In genomic region chr7:113828576-113828975, GRCm38 (mm10) we compare ENCODE assay signal across 15 mouse cellular contexts.
"Had no signal": no experiment of that assay in that cellular context is flagged by ENCODE, and none has a peak within 500 bp of the region (broad histone marks: within the 10 kb centered on the region; RNA-seq: fewer than 3 reads in every experiment).

No protein-coding gene starts in this region.

- H3K4me1 ChIP-seq: limb, embryonic 12.5 days; lung, embryonic 15.5 days; megakaryocyte, embryonic 14.5 days had no signal

- H3K36me3 ChIP-seq: limb, embryonic 12.5 days; liver, embryonic 13.5 days; lung, embryonic 15.5 days; midbrain, embryonic 12.5 days had no signal

- H3K4me3 ChIP-seq: left cerebral cortex, adult 2 months; limb, embryonic 12.5 days; liver, embryonic 13.5 days; lung, embryonic 15.5 days; megakaryocyte, embryonic 14.5 days; midbrain, embryonic 12.5 days; myocyte had no signal

- H3K9me3 ChIP-seq: limb, embryonic 12.5 days; liver, embryonic 13.5 days; lung, embryonic 15.5 days; megakaryocyte, embryonic 14.5 days; midbrain, embryonic 12.5 days had no signal

- ATAC-seq: liver, postnatal 0 days had no signal

- H3K4me2 ChIP-seq: limb, embryonic 12.5 days; liver, embryonic 13.5 days; lung, embryonic 15.5 days; midbrain, embryonic 12.5 days had no signal

- H3K27ac ChIP-seq: left cerebral cortex, adult 2 months; limb, embryonic 12.5 days; liver, embryonic 13.5 days; lung, embryonic 15.5 days; macrophage had no signal

- DNase-seq: kidney, adult 8-10 months; kidney, postnatal 25 days; liver; liver, embryonic 13.5 days; liver, postnatal 0 days; lung, postnatal 14 days; thymus, adult 18-20 months; thymus, postnatal 14 days had no signal

- H3K9ac ChIP-seq: limb, embryonic 12.5 days; liver, embryonic 13.5 days; liver, postnatal 0 days; lung, embryonic 15.5 days; midbrain, embryonic 12.5 days had no signal

- H3K27me3 ChIP-seq: limb, embryonic 12.5 days; liver, embryonic 13.5 days; lung, embryonic 15.5 days; megakaryocyte, embryonic 14.5 days had no signal
